Mouse (Mus musculus): ENCODE results near the gene Lbhd1.

DNA sequence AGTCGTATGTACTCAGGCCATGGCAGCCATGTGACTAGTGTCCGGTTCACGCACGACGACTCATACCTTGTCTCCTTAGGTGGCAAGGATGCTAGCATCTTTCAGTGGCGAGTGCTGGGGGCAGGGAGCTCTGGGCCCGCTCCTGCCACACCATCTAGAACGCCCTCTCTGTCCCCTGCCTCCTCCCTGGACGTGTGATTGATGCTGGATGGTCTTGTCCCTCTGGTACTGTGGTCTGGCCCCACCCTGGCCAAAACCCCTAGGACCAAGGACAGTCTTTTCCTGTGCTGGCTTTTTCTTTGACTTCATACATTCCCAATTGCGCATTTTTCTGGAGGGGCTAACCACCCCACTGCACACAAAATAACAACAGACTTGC is 57.6 kb downstream of the Lbhd1 start:
- no peak for TF ChIP-seq GATA1 (IDR thresholded peaks at IDR 0.05; ENCODE audit: low read length)
- no peak for TF ChIP-seq TAL1 (IDR thresholded peaks at IDR 0.05; ENCODE audit: low read length)
